Mouse (Mus musculus): Measurements from ENCODE around the gene Mcm5. TPM values are rescaled to one million over a fixed set of nuclear protein-coding genes. Genes with fewer than 3 reads are reported as not detected.

Mcm5 gene
- 95.6 and 99.9 TPM in 2 replicates for polyA plus RNA-seq (2015; fragmentation: Nextera tagmentation; extraction: Ambion mirVana)

GRCm38 (mm10) chr8:75109236-75109967 is at the start of gene Mcm5:
Gene Mcm5, plus strand, starts transcription at chr8:75109569.
- Histone ChIP-seq H3K4me2 (peak within 1 kb of the TSS; percentile 83), H3K9me3 (no peaks in the 10 kb centered on the region), H3K36me3 (peaks cover 37% of the 10 kb centered on the region), H3K27ac (replicated peaks) (peak within 1 kb of the TSS; percentile 87), H3K9ac (peak within 1 kb of the TSS; percentile 95), H3K4me1 (peaks cover 22% of the 10 kb centered on the region), H3K4me3 (peak within 1 kb of the TSS; percentile 73), H3K27me3 (replicated peaks) (no peaks in the 10 kb centered on the region)
- WGBS: under 1% methylated on average over 59 of the region's 59 CpGs
- ATAC-seq (ENCODE audit: extremely low read depth, insufficient number of reproducible peaks, low FRiP score, low TSS enrichment): peak; percentile 95

GRCm38 (mm10) chr8:75060022-75060421 is 49.3 kb upstream of the Mcm5 start:
- ATAC-seq (ENCODE audit: extremely low read depth, insufficient number of reproducible peaks, low FRiP score, low TSS enrichment): no peak
- H3K27ac ChIP-seq (replicated peaks): no peak overlapping the region
- 72% methylated on average over 6 of the region's 6 CpGs for WGBS
- H3K9ac ChIP-seq: no peak overlapping the region
- no peaks in the 10 kb centered on the region for H3K9me3 ChIP-seq
- no peaks in the 10 kb centered on the region for H3K27me3 ChIP-seq (replicated peaks)
- no peak overlapping the region for H3K4me3 ChIP-seq
- H3K36me3 ChIP-seq: peaks cover 83% of the 10 kb centered on the region
- H3K4me1 ChIP-seq: peaks cover 10% of the 10 kb centered on the region
- H3K4me2 ChIP-seq: no peak overlapping the region

GRCm38 (mm10) chr8:75060815-75061214 is 48.6 kb upstream of the Mcm5 start:
- Histone ChIP-seq H3K4me1 (peaks cover 10% of the 10 kb centered on the region), H3K9ac (no peak overlapping the region), H3K9me3 (no peaks in the 10 kb centered on the region), H3K4me2 (no peak overlapping the region), H3K4me3 (no peak overlapping the region), H3K27me3 (replicated peaks) (no peaks in the 10 kb centered on the region), H3K27ac (replicated peaks) (no peak overlapping the region), H3K36me3 (peaks cover 83% of the 10 kb centered on the region)
- WGBS: 66% methylated on average over 2 of the region's 2 CpGs
- ATAC-seq (ENCODE audit: extremely low read depth, insufficient number of reproducible peaks, low FRiP score, low TSS enrichment): no peak

GRCm38 (mm10) chr8:75063290-75063689 is 46.1 kb upstream of the Mcm5 start:
- Histone ChIP-seq H3K36me3 (peaks cover 78% of the 10 kb centered on the region), H3K4me2 (no peak overlapping the region), H3K4me1 (peaks cover 10% of the 10 kb centered on the region), H3K27me3 (replicated peaks) (no peaks in the 10 kb centered on the region), H3K9me3 (no peaks in the 10 kb centered on the region), H3K4me3 (no peak overlapping the region), H3K27ac (replicated peaks) (no peak overlapping the region), H3K9ac (no peak overlapping the region)
- WGBS: 47% methylated on average over 3 of the region's 3 CpGs
- ATAC-seq (ENCODE audit: extremely low read depth, insufficient number of reproducible peaks, low FRiP score, low TSS enrichment): no peak

- H3K4me2 ChIP-seq: no peak overlapping the region
- H3K36me3 ChIP-seq: peaks cover 67% of the 10 kb centered on the region
- H3K4me3 ChIP-seq: no peak overlapping the region
- no peak overlapping the region for H3K27ac ChIP-seq (replicated peaks)
- no peak overlapping the region for H3K9ac ChIP-seq
- 71% methylated on average over 3 of the region's 3 CpGs for WGBS
- ATAC-seq (ENCODE audit: extremely low read depth, insufficient number of reproducible peaks, low FRiP score, low TSS enrichment): no peak
- no peaks in the 10 kb centered on the region for H3K9me3 ChIP-seq
- H3K27me3 ChIP-seq (replicated peaks): no peaks in the 10 kb centered on the region
- H3K4me1 ChIP-seq: peaks cover 10% of the 10 kb centered on the region
Observed at GRCm38 (mm10) chr8:75064790-75065189, 44.6 kb upstream of the Mcm5 start.

- H3K9ac ChIP-seq: no peak overlapping the region
- H3K36me3 ChIP-seq: peaks cover 50% of the 10 kb centered on the region
- H3K4me1 ChIP-seq: peaks cover 10% of the 10 kb centered on the region
- H3K9me3 ChIP-seq: no peaks in the 10 kb centered on the region
- no peak overlapping the region for H3K4me3 ChIP-seq
- no peak overlapping the region for H3K4me2 ChIP-seq
- no peaks in the 10 kb centered on the region for H3K27me3 ChIP-seq (replicated peaks)
- no peak for ATAC-seq (ENCODE audit: extremely low read depth, insufficient number of reproducible peaks, low FRiP score, low TSS enrichment)
- H3K27ac ChIP-seq (replicated peaks): no peak overlapping the region
- 64% methylated on average over 6 of the region's 6 CpGs for WGBS
Observed at GRCm38 (mm10) chr8:75067287-75067686, 42.1 kb upstream of the Mcm5 start.

GRCm38 (mm10) chr8:75070297-75070696 is 39.1 kb upstream of the Mcm5 start:
- Histone ChIP-seq H3K4me2 (no peak overlapping the region), H3K4me3 (no peak overlapping the region), H3K4me1 (no peaks in the 10 kb centered on the region), H3K9ac (no peak overlapping the region), H3K27ac (replicated peaks) (no peak overlapping the region), H3K27me3 (replicated peaks) (no peaks in the 10 kb centered on the region), H3K9me3 (no peaks in the 10 kb centered on the region), H3K36me3 (peaks cover 29% of the 10 kb centered on the region)
- ATAC-seq (ENCODE audit: extremely low read depth, insufficient number of reproducible peaks, low FRiP score, low TSS enrichment): no peak
- WGBS: 81% methylated on average over 1 of the region's 1 CpGs

- Histone ChIP-seq H3K4me2 (no peak overlapping the region), H3K27ac (replicated peaks) (no peak overlapping the region), H3K36me3 (peaks cover 16% of the 10 kb centered on the region), H3K9me3 (no peaks in the 10 kb centered on the region), H3K4me3 (no peak overlapping the region), H3K27me3 (replicated peaks) (no peaks in the 10 kb centered on the region), H3K9ac (peak overlapping the region; percentile 28; the same call in 1 of the 2 replicates), H3K4me1 (no peaks in the 10 kb centered on the region)
- ATAC-seq (ENCODE audit: extremely low read depth, insufficient number of reproducible peaks, low FRiP score, low TSS enrichment): no peak
- 25% methylated on average over 4 of the region's 4 CpGs for WGBS
Observed at GRCm38 (mm10) chr8:75071627-75072346, 37.6 kb upstream of the Mcm5 start.

GRCm38 (mm10) chr8:75074876-75075275 is 34.5 kb upstream of the Mcm5 start:
- Histone ChIP-seq H3K9ac (no peak overlapping the region), H3K4me2 (no peak overlapping the region), H3K36me3 (no peaks in the 10 kb centered on the region), H3K9me3 (no peaks in the 10 kb centered on the region), H3K4me1 (no peaks in the 10 kb centered on the region), H3K27me3 (replicated peaks) (no peaks in the 10 kb centered on the region), H3K4me3 (no peak overlapping the region), H3K27ac (replicated peaks) (no peak overlapping the region)
- 86% methylated on average over 1 of the region's 1 CpGs for WGBS
- no peak for ATAC-seq (ENCODE audit: extremely low read depth, insufficient number of reproducible peaks, low FRiP score, low TSS enrichment)

- no peak overlapping the region for H3K4me2 ChIP-seq
- WGBS: 70% methylated on average over 1 of the region's 1 CpGs
- H3K9ac ChIP-seq: no peak overlapping the region
- H3K27me3 ChIP-seq (replicated peaks): no peaks in the 10 kb centered on the region
- H3K4me1 ChIP-seq: 0 out of 2 replicates have a peak, but pooled peaks cover under 1% of the 10 kb centered on the region
- no peak for ATAC-seq (ENCODE audit: extremely low read depth, insufficient number of reproducible peaks, low FRiP score, low TSS enrichment)
- no peak overlapping the region for H3K4me3 ChIP-seq
- no peaks in the 10 kb centered on the region for H3K36me3 ChIP-seq
- H3K27ac ChIP-seq (replicated peaks): no peak overlapping the region
- no peaks in the 10 kb centered on the region for H3K9me3 ChIP-seq
Observed at GRCm38 (mm10) chr8:75078215-75078614, 31.2 kb upstream of the Mcm5 start.

- no peak overlapping the region for H3K27ac ChIP-seq (replicated peaks)
- H3K4me2 ChIP-seq: no peak overlapping the region
- ATAC-seq (ENCODE audit: extremely low read depth, insufficient number of reproducible peaks, low FRiP score, low TSS enrichment): no peak
- H3K4me3 ChIP-seq: no peak overlapping the region
- no peaks in the 10 kb centered on the region for H3K36me3 ChIP-seq
- H3K9me3 ChIP-seq: no peaks in the 10 kb centered on the region
- 91% methylated on average over 9 of the region's 9 CpGs for WGBS
- H3K9ac ChIP-seq: no peak overlapping the region
- no peaks in the 10 kb centered on the region for H3K27me3 ChIP-seq (replicated peaks)
- H3K4me1 ChIP-seq: 0 out of 2 replicates have a peak, but pooled peaks cover 6% of the 10 kb centered on the region
Observed at GRCm38 (mm10) chr8:75078851-75079250, 30.5 kb upstream of the Mcm5 start.
